Mouse (Mus musculus) kidney, adult 2 months (tissue): ENCODE data around the gene Ndufs7.

ENCODE experiments used
- CTCF ChIP-seq: fragments of 200-500 bp; conservative IDR thresholded peaks from 2 replicates; pipeline ENCODE4 v1.5.1; 2011; ENCODE audit warnings: low read depth, mild to moderate bottlenecking, control low read depth, low read length, moderate library complexity, mixed read lengths; ENCODE audit not compliant: insufficient read depth, insufficient read length
- POLR2A ChIP-seq: fragments of 200-500 bp; IDR thresholded peaks from one replicate; pipeline ENCODE4 v1.6.1; 2011; ENCODE audit warnings: low read depth, low read length, control low read depth

DNA sequence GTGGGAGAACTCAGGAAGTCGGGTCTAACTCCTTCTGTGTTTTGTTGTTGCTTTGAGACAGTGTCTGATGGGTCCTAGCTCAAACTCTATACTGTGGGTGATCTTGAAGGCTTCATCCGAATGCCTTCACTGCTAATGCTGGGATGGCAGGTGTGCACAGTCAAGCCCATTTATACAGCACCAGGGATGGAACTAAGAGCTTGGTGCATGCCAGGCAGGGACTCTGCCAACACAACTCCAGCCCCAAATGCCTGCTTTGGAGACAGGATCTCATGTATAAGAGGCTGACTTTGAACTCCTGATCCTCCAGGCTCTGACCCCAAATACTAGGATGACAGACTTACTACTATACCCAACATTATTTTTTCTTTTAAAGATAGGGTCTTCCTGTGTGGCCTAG lies 1.1 kb downstream of the Ndufs7 start:
- TF ChIP-seq POLR2A (no peak), CTCF (no peak)
